Mouse (Mus musculus): ENCODE measurements around the gene Gm3532.
"Not testable (repeated sequence)": the region's sequence is repeated elsewhere in the genome, so short reads cannot be mapped to it uniquely, and the experiment has no call there.

Gm3532 gene

DNA sequence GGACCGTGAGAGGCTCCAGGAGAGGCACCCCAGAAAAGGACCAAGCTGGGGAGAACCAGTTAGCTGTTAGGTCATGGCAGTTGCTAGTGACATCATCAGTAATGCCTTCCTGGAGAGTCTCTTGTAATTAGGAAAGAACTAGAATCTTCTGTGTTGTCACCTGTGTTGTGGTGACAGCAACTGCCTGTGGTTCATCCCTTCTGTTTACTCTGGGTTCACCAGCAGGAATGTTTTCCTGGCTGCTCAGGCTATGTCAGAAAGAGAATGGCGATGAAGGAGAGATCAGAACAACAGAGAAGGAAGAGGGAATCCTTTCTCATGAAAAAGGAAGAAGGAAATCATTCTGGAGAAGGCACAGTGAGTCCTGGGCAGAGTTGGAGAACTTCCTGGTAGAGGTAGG is at the start of gene Gm3532:
Gene Gm3532, plus strand, starts transcription at position 301 of the 400 bp plus-strand sequence.
- not testable (repeated sequence) for DNase-seq (ENCODE audit: low read depth, low spot score)

GRCm38 (mm10) chr14:5501374-5501773 is 36.9 kb upstream of the Gm3532 start, which contains the start of gene Gm3488:
TSS of gene Gm3488 (plus strand) at chr14:5501674.
- DNase-seq (ENCODE audit: low read depth, low spot score): not testable (repeated sequence)

All from skeletal muscle tissue, adult 2 months (tissue).